Mouse (Mus musculus): ENCODE results near the gene Tcp10c.
"Not testable (repeated sequence)": the region's sequence is repeated elsewhere in the genome, so short reads cannot be mapped to it uniquely, and the experiment has no call there.

DNA sequence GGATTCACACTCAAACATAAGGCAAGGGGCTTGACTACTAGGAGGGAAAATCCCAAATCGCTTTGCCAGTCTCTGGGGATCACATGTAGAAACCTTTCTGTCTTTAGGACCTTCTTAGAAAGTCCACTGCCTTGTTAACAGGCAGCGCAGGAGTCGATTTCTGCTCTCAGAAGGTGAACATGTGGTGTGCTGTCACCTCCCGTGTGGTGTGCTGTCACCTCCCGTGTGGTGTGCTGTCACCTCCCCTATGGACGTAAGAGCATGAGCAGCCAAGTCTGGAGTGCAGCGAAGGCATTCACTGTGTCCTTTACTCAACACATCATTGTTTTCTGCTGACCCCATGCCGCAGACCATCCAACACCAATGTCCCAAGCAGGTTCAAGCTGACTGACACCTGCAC is 1.1 kb upstream of the Tcp10c start:
- not testable (repeated sequence) for TF ChIP-seq CTCF (IDR thresholded peaks at IDR 0.05; ENCODE audit: low read depth, low read length); POLR2A (IDR thresholded peaks at IDR 0.05; ENCODE audit: borderline replicate concordance, low read depth, low read length)

Data from bone marrow macrophage, adult 2 months (primary cell).